Mouse (Mus musculus) bone marrow macrophage, adult 2 months (primary cell): ENCODE measurements at regions not wholly inside any gene's neighbourhood (a gene's known extent, or its start where the extent isn't known, plus 50 kb on each side); places are given as distances from the start of the nearest gene placed in this dataset.
A peak's percentile ranks its signal among the peaks of the same experiment; 100 is the strongest.

Experiments
- H3K27ac ChIP-seq: 2 replicates; pipeline ENCODE4 v1.5.1; 2012; ENCODE audit warnings: low read depth, low read length; ENCODE audit not compliant: insufficient read depth
- H3K4me1 ChIP-seq: 2 replicates; pipeline ENCODE4 v1.6.1; 2012; ENCODE audit warnings: low read length; ENCODE audit not compliant: control insufficient read depth, insufficient read depth
- H3K4me3 ChIP-seq: 2 replicates; pipeline ENCODE4 v1.5.1; 2012; ENCODE audit warnings: mild to moderate bottlenecking, low read length, moderate library complexity; ENCODE audit not compliant: insufficient read depth
- CTCF ChIP-seq: IDR thresholded peaks from 2 replicates; pipeline ENCODE4 v1.5.1; 2012; ENCODE audit warnings: low read depth, mild to moderate bottlenecking, low read length, moderate library complexity
- POLR2A ChIP-seq: IDR thresholded peaks from 2 replicates; pipeline ENCODE4 v1.6.1; 2012; ENCODE audit warnings: mild to moderate bottlenecking, low read depth, low read length, borderline replicate concordance

DNA sequence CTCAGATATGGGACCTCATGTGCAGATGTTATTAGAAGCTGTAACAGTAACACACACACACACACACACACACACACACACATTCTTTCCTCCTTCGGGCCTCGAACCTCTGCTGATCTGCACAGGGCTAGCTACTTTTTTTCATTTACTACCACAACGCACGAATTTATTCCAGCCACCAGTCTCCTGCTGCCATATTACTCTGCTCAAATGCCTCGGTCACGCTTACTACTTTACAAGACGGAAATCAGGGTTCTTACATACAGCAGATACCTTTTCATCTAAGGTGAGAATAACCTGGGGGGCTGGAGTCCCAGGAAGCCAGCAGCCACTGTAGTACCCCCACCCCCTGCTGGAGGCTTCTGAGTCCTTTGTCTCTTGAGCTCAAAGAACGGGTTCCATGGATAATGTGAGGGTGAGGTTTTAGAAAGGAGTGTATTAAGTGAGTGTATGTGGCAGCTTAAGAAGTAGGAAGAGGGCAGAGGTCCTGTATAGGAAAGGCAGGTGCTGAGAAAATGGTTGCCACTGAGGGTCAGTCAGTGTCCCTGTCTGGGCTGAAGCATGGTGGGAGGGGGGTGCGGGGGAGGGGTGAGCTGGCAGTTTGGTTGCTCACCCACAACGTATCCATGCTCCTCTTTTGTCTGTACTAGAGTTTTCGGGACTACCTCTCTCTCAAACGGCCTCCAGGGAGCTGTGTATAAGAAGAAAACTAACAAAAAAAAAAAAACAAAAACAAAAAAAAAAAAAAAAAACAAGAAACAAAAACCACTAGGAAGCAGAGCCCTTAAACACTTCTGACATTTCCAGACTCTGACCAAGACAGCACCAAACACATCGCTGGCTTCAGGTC lies 56.3 kb upstream of the Cpm start:
- no peak for TF ChIP-seq POLR2A
- TF ChIP-seq CTCF, result no peak
- Histone ChIP-seq H3K27ac (no peak overlapping the region), H3K4me3 (no peak overlapping the region), H3K4me1 (no peaks in the 10 kb centered on the region)

DNA sequence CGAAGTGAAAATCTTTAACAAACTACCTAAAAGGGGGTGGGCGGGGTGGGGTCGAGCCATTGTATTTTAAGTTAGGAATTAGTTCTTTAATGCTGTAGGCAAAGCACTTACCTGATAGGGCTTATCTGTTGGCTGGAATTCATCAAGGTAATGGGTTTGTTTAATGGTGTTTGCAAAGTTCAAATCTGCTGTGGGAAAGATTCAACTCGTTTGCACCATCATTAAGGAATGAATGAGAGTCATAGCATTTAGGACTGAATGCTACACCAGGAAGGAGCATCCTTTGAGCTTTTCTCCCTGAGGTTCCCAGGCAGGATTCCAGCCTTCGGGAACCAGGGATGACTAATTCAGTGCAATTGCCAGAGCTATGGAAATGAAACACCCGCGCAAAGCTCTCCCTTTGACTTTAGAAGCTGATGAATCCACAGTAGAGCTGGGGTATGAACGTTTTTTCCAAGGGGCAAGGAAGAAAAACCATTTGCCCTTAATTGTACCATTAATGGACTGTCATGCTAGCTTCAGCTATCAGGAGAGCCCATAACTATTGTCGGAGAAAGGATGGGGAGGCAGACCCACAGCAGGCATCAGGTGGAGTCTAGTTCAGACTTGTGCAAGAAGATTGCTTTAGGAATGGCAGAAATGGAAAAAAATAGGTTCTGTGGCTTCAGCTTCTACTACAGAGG lies 57.3 kb upstream of the Cpm start:
- no peak for TF ChIP-seq POLR2A
- TF ChIP-seq CTCF, result no peak
- H3K4me3 ChIP-seq, result peak overlapping the region; percentile 41
- no peak overlapping the region for H3K27ac ChIP-seq
- H3K4me1 ChIP-seq, result no peaks in the 10 kb centered on the region

- Histone ChIP-seq H3K4me3 (peak overlapping the region; percentile 41), H3K27ac (no peak overlapping the region), H3K4me1 (no peaks in the 10 kb centered on the region)
- TF ChIP-seq POLR2A (no peak), CTCF (no peak)
Observed at GRCm38 (mm10) chr10:117570971-117571861, 58.1 kb upstream of the Cpm start.

DNA sequence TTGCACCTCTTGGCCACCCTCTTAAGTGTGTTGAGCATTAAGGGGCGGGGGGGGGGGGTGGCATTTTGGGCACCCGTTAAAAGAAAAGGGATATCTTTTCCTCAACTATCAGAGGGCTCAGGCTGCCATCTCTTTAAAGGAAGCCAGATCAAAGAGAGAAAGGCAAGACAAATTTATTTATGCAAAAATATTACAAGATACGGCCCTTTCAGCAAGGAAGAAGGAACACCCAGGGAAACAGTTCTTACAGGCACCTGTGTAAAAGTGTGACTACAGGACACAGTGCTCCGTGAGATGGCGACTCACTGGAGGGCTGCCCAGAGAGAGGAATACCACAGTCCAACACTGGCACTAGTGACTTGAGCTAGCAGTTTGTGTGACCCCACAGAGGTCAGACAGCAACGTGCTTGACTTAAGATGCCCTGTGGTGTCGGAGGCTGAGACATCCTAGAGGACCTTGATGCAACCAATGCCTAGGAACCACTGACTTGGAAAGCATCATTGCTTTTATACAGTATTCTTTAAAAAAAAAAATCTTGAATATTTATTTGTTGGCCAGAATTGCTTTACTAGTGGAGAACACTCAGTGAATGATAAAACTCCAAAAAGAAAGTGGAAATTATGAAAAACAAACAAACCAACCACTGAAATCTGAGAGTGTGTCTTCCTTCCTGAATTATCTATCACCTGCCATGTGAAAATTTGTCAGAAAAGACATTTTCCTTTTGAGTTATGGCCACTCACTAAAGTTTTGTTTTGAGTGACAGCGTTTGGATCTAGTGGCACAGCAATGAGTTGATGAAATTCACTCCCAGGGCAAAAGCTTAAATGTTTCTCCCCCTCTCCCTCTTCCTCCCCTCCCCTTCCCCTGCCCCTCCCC lies 59.0 kb upstream of the Cpm start:
- Histone ChIP-seq H3K4me1 (no peaks in the 10 kb centered on the region), H3K4me3 (no peak overlapping the region), H3K27ac (no peak overlapping the region)
- no peak for TF ChIP-seq CTCF
- no peak for TF ChIP-seq POLR2A

DNA sequence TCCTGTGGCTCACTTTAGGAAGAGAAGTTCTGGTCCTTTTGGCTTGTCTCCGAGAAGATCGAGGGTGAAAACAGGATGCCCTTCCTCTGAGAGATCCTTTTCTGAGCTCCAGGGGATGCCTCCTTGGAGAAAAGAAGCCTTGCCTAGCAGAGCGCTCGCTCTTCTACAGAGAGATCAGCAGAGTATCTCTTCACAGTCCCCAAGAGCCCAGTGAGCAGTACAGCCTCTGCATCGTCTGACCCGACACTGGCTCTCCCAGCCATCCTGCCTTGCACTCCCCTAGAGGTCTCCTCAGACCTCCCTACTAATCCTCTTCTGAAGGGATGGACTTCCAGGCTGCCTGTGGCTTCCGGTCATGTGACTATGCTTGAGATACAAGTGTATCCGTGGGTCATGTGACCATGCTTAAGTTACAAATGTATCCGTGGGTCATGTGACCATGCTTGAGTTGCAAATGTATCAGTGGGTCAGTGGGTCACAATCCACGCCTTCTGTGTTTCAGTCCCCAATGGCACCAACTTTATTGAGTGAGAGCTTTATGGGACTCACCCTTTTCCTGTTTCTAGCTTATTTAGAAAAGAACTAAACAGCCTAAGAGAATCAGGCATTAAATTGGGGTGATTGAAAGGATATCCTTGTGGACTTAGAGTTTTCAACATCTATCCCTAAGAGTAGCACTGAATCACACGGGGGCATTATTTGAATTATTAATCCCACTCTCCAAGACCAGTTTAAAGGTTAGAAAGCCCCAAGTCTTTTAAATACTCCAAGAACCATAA lies 59.8 kb upstream of the Cpm start:
- Histone ChIP-seq H3K4me1 (no peaks in the 10 kb centered on the region), H3K27ac (no peak overlapping the region), H3K4me3 (no peak overlapping the region)
- TF ChIP-seq CTCF, result no peak
- TF ChIP-seq POLR2A, result no peak

DNA sequence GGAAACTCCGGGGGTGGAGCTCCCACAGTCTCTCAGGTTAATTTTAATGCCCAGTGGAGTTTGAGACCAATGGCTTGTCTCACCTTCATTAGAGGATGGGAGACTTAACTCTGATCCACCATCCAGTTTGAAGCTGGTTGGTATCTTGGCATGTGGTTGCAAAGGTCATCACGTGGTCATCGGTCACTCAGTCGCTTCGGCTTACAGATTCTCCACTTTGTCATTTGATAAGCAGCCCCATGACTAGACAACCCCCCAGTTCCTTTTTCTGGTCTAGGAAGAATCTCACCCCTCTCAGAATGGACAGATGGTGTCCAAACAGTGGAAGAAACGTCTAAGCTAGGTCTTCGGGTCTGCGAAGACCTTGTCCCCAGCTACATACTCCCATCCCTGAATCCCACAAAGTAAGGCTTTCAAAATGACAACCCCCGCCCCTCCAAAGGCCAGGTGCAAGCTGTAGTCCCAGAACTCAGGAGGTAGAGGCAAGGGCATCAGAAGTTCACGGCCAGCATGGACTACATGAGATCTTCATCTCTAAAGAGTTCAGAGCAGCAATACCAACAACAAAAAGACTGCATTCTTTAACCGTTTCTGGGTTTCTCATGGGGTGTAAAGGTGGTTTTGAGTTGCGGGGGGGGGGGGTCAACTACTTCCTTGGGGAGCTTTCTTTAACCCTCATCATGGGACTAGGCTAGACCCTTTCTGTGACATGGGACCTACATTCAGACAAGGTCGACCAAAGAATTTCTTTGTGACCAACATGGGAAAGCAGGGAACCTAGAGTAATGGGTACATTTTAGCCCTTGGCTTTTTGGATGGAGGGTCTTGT lies 60.6 kb upstream of the Cpm start:
- Histone ChIP-seq H3K4me1 (no peaks in the 10 kb centered on the region), H3K4me3 (no peak overlapping the region), H3K27ac (no peak overlapping the region)
- TF ChIP-seq CTCF (no peak), POLR2A (no peak)

DNA sequence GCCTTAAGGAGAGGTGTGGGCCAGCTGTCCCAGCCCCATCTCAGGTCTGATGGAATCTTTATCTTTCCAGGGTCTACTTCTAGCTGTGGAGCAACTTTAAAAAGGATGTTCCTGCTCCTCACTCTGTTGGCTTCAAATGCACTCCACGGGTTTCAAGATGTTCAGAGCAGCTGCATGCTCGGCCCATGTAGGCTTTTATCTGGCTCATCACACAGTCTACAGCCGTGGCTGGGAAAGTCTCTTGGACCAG lies 61.2 kb upstream of the Cpm start:
- TF ChIP-seq CTCF (no peak), POLR2A (no peak)
- Histone ChIP-seq H3K4me1 (no peaks in the 10 kb centered on the region), H3K27ac (no peak overlapping the region), H3K4me3 (no peak overlapping the region)
